Mouse (Mus musculus) kidney, embryonic 15.5 days (tissue): Measurements from ENCODE around the gene Gpx4. TPM values are rescaled to one million over a fixed set of nuclear protein-coding genes. Genes with fewer than 3 reads are reported as not detected.

Experiments used
- ATAC-seq: fragments of 200-750 bp; cut with Nextera tagmentation; replicated peaks from 2 replicates; pipeline ENCODE4 v1.8.0; 2017; ENCODE audit warnings: moderate TSS enrichment; ENCODE audit not compliant: low FRiP score
- H3K27ac ChIP-seq: fragments of 300-500 bp; sonication (generic); 2 replicates; pipeline ENCODE4 v1.5.1; 2015; ENCODE audit warnings: mild to moderate bottlenecking, inconsistent platforms
- H3K27me3 ChIP-seq: fragments of 300-500 bp; sonication (generic); 2 replicates; pipeline ENCODE4 v1.6.1; 2015; ENCODE audit warnings: inconsistent platforms
- H3K36me3 ChIP-seq: fragments of 300-500 bp; sonication (generic); 2 replicates; pipeline ENCODE4 v1.6.1; 2015; ENCODE audit warnings: inconsistent platforms
- H3K4me1 ChIP-seq: fragments of 300-500 bp; sonication (generic); 2 replicates; pipeline ENCODE4 v1.6.1; 2015; ENCODE audit warnings: inconsistent platforms
- H3K4me2 ChIP-seq: fragments of 300-500 bp; sonication (generic); 2 replicates; pipeline ENCODE4 v1.6.1; 2015; ENCODE audit warnings: moderate library complexity, mild to moderate bottlenecking, inconsistent platforms
- H3K4me3 ChIP-seq: fragments of 300-500 bp; sonication (generic); replicated peaks from 2 replicates; pipeline ENCODE4 v1.5.1; 2015; ENCODE audit warnings: mild to moderate bottlenecking, inconsistent platforms
- H3K9ac ChIP-seq: fragments of 300-500 bp; sonication (generic); 2 replicates; pipeline ENCODE4 v1.6.1; 2015; ENCODE audit warnings: mild to moderate bottlenecking, inconsistent platforms
- H3K9me3 ChIP-seq: fragments of 300-500 bp; sonication (generic); replicated peaks from 2 replicates; pipeline ENCODE4 v1.6.1; 2016; ENCODE audit warnings: inconsistent platforms
- WGBS: fragments of 180-500 bp; shearing (Covaris S2); methylation state at CpG from one replicate; pipeline ENCODE4 v1.1.7; 2015; ENCODE audit warnings: mixed read lengths; 5-methylcytosine and 5-hydroxymethylcytosine counted together
- polyA plus RNA-seq: library from polyadenylated mRNA; unstranded; fragments of >200 nt; fragmentation: Nextera tagmentation; extraction: Ambion mirVana; gene quantifications from 2 replicates; pipeline ENCODE4 v1.2.1, GENCODE M21; 2015

Gene Gpx4
- polyA plus RNA-seq, 1 experiment from 2014 or later = 603 TPM

DNA sequence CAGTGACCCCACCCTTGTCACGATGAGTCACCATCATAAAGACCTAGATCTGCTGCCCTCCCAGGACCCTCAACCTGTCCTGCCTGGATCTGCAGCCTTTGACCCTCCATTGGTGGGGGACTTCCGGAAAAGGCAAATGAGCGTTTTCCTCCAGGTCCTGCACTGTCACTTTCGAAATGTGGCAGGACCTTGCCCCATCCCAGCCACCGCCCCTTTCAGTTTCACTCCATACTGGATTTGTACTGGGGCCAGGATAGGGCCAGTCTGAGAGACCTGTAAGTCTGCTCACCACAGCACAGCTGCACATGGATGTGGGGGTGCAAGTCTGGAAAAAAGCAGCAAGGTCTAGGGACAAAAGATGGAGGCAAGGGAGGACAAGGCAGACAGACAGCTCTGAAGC is 51.7 kb downstream of the Gpx4 start:
- no peak overlapping the region for H3K27ac ChIP-seq
- H3K9ac ChIP-seq = no peak overlapping the region
- no peaks in the 10 kb centered on the region for H3K36me3 ChIP-seq
- 82% methylated on average over 5 of the region's 5 CpGs for WGBS
- no peak overlapping the region for H3K4me3 ChIP-seq
- H3K27me3 ChIP-seq = no peaks in the 10 kb centered on the region
- H3K9me3 ChIP-seq = no peaks in the 10 kb centered on the region
- no peak for ATAC-seq
- H3K4me2 ChIP-seq = no peak overlapping the region
- peaks cover 84% of the 10 kb centered on the region for H3K4me1 ChIP-seq

DNA sequence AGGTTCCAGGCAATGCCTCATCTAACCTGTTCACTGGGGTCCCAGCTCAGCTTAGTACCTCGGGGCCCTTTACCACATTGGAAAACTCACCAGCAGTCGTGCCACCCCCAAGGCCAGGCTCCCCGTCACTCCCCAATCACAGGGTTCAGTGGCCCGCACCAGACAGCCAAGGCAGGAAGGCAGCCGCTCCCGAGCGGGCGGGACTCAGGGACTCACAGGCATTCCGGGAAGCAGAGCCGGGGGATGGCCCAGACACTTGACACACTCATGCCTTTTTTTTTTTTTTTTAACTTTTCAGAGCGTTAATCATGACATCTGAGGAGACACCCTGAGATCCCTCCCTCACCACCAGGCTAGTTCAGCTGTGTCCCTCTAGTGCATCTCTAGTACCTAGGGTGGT is 54.0 kb downstream of the Gpx4 start:
- WGBS = 29% methylated on average over 11 of the region's 11 CpGs
- ATAC-seq = peak; percentile 22; the same call in 1 of the 2 replicates
- no peaks in the 10 kb centered on the region for H3K9me3 ChIP-seq
- H3K4me3 ChIP-seq = peak overlapping the region; percentile 99
- H3K4me1 ChIP-seq = peaks cover 65% of the 10 kb centered on the region
- H3K4me2 ChIP-seq = peak overlapping the region; percentile 89
- H3K27me3 ChIP-seq = no peaks in the 10 kb centered on the region
- peak overlapping the region; percentile 28; the same call in 1 of the 2 replicates for H3K27ac ChIP-seq
- H3K9ac ChIP-seq = peak overlapping the region; percentile 16; the same call in 1 of the 2 replicates
- no peaks in the 10 kb centered on the region for H3K36me3 ChIP-seq

GRCm38 (mm10) chr10:80102216-80102915 is 55.4 kb downstream of the Gpx4 start:
- ATAC-seq = peak; percentile 88
- WGBS = 1% methylated on average over 59 of the region's 59 CpGs
- peaks cover 51% of the 10 kb centered on the region for H3K4me1 ChIP-seq
- no peaks in the 10 kb centered on the region for H3K27me3 ChIP-seq
- peak overlapping the region; percentile 99 for H3K4me3 ChIP-seq
- no peaks in the 10 kb centered on the region for H3K36me3 ChIP-seq
- peak overlapping the region; percentile 22; the same call in 1 of the 2 replicates for H3K27ac ChIP-seq
- H3K9me3 ChIP-seq = no peaks in the 10 kb centered on the region
- peak overlapping the region; percentile 89 for H3K9ac ChIP-seq
- peak overlapping the region; percentile 89 for H3K4me2 ChIP-seq

DNA sequence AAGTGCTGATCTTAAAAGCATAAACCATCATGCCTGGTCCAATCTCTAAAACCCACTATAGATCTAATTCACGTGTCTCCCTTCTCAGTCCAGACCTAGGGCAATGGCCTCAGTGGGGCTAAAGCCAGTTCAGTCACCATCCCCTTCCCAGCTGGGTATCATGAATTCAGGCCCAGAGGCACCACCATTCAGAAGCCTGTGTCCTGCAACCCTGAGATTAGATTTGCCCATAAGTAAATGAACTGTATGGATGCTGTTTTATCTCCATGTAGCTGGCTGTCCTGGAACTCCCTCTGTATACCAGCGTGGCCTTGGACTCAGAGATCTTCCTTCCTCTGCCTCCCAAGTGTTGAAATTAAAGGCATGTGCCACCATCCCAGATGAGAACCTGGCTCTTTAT is 56.1 kb downstream of the Gpx4 start:
- 87% methylated on average over 2 of the region's 2 CpGs for WGBS
- Histone ChIP-seq H3K4me1 (peaks cover 45% of the 10 kb centered on the region), H3K4me3 (peak overlapping the region; percentile 99; the same call in 1 of the 2 replicates), H3K27ac (peak overlapping the region; percentile 22; the same call in 1 of the 2 replicates), H3K9ac (no peak overlapping the region), H3K9me3 (no peaks in the 10 kb centered on the region), H3K4me2 (peak overlapping the region; percentile 89; the same call in 1 of the 2 replicates), H3K36me3 (no peaks in the 10 kb centered on the region), H3K27me3 (no peaks in the 10 kb centered on the region)
- ATAC-seq = no peak

GRCm38 (mm10) chr10:80104181-80104580 is 57.2 kb downstream of the Gpx4 start:
- H3K9ac ChIP-seq = no peak overlapping the region
- H3K4me2 ChIP-seq = no peak overlapping the region
- peaks cover 33% of the 10 kb centered on the region for H3K4me1 ChIP-seq
- WGBS = 81% methylated on average over 3 of the region's 3 CpGs
- no peak overlapping the region for H3K27ac ChIP-seq
- H3K36me3 ChIP-seq = no peaks in the 10 kb centered on the region
- ATAC-seq = no peak
- no peaks in the 10 kb centered on the region for H3K9me3 ChIP-seq
- no peak overlapping the region for H3K4me3 ChIP-seq
- H3K27me3 ChIP-seq = no peaks in the 10 kb centered on the region

GRCm38 (mm10) chr10:80105460-80105859 is 58.5 kb downstream of the Gpx4 start, which contains the start of gene Sbno2:
TSS of gene Sbno2 (minus strand) at chr10:80105571.
- ATAC-seq = no peak
- Histone ChIP-seq H3K9ac (no peak within 1 kb of the TSS), H3K4me2 (no peak within 1 kb of the TSS), H3K36me3 (no peaks in the 10 kb centered on the region), H3K4me1 (peaks cover 29% of the 10 kb centered on the region), H3K9me3 (no peaks in the 10 kb centered on the region), H3K27ac (no peak within 1 kb of the TSS), H3K27me3 (no peaks in the 10 kb centered on the region), H3K4me3 (no peak within 1 kb of the TSS)
- 75% methylated on average over 5 of the region's 5 CpGs for WGBS

DNA sequence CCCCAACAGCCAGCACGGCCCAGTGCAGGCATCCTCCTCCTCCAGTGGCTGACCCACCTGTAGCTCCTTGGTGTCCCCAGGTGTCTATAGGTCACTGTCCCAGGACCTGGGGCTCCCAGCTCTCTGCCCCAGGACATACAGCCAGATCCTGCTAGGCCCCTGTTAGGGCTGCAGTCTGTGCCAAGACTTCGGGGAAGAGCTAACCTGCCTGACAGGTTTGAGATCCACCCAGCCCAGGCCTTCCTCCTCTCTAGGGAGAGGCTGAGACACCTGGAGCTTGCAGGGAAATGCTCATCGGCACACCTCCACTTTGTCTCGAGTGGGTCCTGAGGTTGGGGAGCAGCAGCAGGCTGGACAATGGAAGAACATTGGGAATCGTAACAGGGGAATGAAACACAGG is 59.0 kb downstream of the Gpx4 start:
- no peak overlapping the region for H3K9ac ChIP-seq
- no peak overlapping the region for H3K4me3 ChIP-seq
- no peak for ATAC-seq
- H3K9me3 ChIP-seq = no peaks in the 10 kb centered on the region
- H3K4me1 ChIP-seq = peaks cover 24% of the 10 kb centered on the region
- no peak overlapping the region for H3K27ac ChIP-seq
- no peak overlapping the region for H3K4me2 ChIP-seq
- no peaks in the 10 kb centered on the region for H3K27me3 ChIP-seq
- no peaks in the 10 kb centered on the region for H3K36me3 ChIP-seq
- WGBS = 71% methylated on average over 5 of the region's 5 CpGs

Other genes starting within 250 kb of the Gpx4 start
- gene Misp, start 226.2 kb upstream of the Gpx4 start, polyA plus RNA-seq = 14.9 and 15.2 TPM in 2 replicates
- gene Ptbp1, start 192.7 kb upstream of the Gpx4 start, polyA plus RNA-seq = 398 and 438 TPM in 2 replicates
- gene Prtn3, start 172.7 kb upstream of the Gpx4 start, polyA plus RNA-seq = 7.4 and 8.3 TPM in 2 replicates
- gene Plppr3, start 172.5 kb upstream of the Gpx4 start, polyA plus RNA-seq = 62.1 and 74.5 TPM in 2 replicates
- 2.6 and 3.4 TPM in 2 replicates for gene Elane, start 160.9 kb upstream of the Gpx4 start, polyA plus RNA-seq
- gene Cfd, start 156.3 kb upstream of the Gpx4 start, polyA plus RNA-seq = not detected in 2 replicates
- gene Med16, start 138.2 kb upstream of the Gpx4 start, polyA plus RNA-seq = 59.6 and 70.7 TPM in 2 replicates
- gene Gm26602, start 136.3 kb upstream of the Gpx4 start, polyA plus RNA-seq = 0.96 and 14.1 TPM in 2 replicates
- gene Kiss1r, start 130.2 kb upstream of the Gpx4 start, polyA plus RNA-seq = 0.71 and 1.2 TPM in 2 replicates
- 142 and 155 TPM in 2 replicates for gene R3hdm4, start 126.0 kb upstream of the Gpx4 start, polyA plus RNA-seq
- 7.3 and 7.4 TPM in 2 replicates for gene Arid3a, start 120.1 kb upstream of the Gpx4 start, polyA plus RNA-seq
- 115 TPM in 2 replicates for gene Wdr18, start 87.0 kb upstream of the Gpx4 start, polyA plus RNA-seq
- 0.31 and 0.39 TPM in 2 replicates for gene Grin3b, start 76.5 kb upstream of the Gpx4 start, polyA plus RNA-seq
- gene Tmem259, start 62.8 kb upstream of the Gpx4 start, polyA plus RNA-seq = 15.7 and 17.5 TPM in 2 replicates
- 253 and 292 TPM in 2 replicates for gene Cnn2, start 58.6 kb upstream of the Gpx4 start, polyA plus RNA-seq
- 3.9 and 4.5 TPM in 2 replicates for gene Abca7, start 50.7 kb upstream of the Gpx4 start, polyA plus RNA-seq
- 8.7 and 10.0 TPM in 2 replicates for gene Arhgap45, start 30.5 kb upstream of the Gpx4 start, polyA plus RNA-seq
- gene Polr2e, start 7.4 kb upstream of the Gpx4 start, polyA plus RNA-seq = 235 and 243 TPM in 2 replicates
- 14.4 and 16.2 TPM in 2 replicates for gene Sbno2, start 58.4 kb downstream of the Gpx4 start, polyA plus RNA-seq
- 15.0 and 22.4 TPM in 2 replicates for gene Stk11, start 68.6 kb downstream of the Gpx4 start, polyA plus RNA-seq
- 594 and 612 TPM in 2 replicates for gene Atp5d, start 91.5 kb downstream of the Gpx4 start, polyA plus RNA-seq
- gene Cbarp, start 93.7 kb downstream of the Gpx4 start, polyA plus RNA-seq = 5.7 and 6.1 TPM in 2 replicates
- 18.8 and 19.5 TPM in 2 replicates for gene Midn, start 101.1 kb downstream of the Gpx4 start, polyA plus RNA-seq
- gene Cirbp, start 118.8 kb downstream of the Gpx4 start, polyA plus RNA-seq = 95.1 and 111 TPM in 2 replicates
- 11.2 and 13.2 TPM in 2 replicates for gene 1600002K03Rik, start 125.8 kb downstream of the Gpx4 start, polyA plus RNA-seq
- gene Efna2, start 132.3 kb downstream of the Gpx4 start, polyA plus RNA-seq = 15.4 and 17.0 TPM in 2 replicates
- 74.8 and 75.5 TPM in 2 replicates for gene Mum1, start 179.3 kb downstream of the Gpx4 start, polyA plus RNA-seq
- 376 and 387 TPM in 2 replicates for gene Ndufs7, start 202.0 kb downstream of the Gpx4 start, polyA plus RNA-seq
- 34.2 and 37.0 TPM in 2 replicates for gene Gamt, start 213.8 kb downstream of the Gpx4 start, polyA plus RNA-seq
- 56.3 and 58.5 TPM in 2 replicates for gene Dazap1, start 214.3 kb downstream of the Gpx4 start, polyA plus RNA-seq
- 1,002 and 1,019 TPM in 2 replicates for gene Rps15, start 245.3 kb downstream of the Gpx4 start, polyA plus RNA-seq
- 1.6 and 2.4 TPM in 2 replicates for gene Apc2, start 248.8 kb downstream of the Gpx4 start, polyA plus RNA-seq